Mouse (Mus musculus) heart, embryonic 13.5 days (tissue): ENCODE measurements at regions not wholly inside any gene's neighbourhood (a gene's known extent, or its start where the extent isn't known, plus 50 kb on each side); places are given as distances from the start of the nearest gene placed in this dataset.

Experiments used
- ATAC-seq: fragments of 200-750 bp; cut with Nextera tagmentation; 2 replicates; pipeline ENCODE4 v1.8.0; 2017; ENCODE audit warnings: moderate TSS enrichment; ENCODE audit not compliant: insufficient number of reproducible peaks, low FRiP score, low TSS enrichment; ENCODE audit errors: extremely low read depth
- H3K27ac ChIP-seq: fragments of 300-500 bp; sonication (generic); replicated peaks from 2 replicates; pipeline ENCODE4 v1.5.1; 2015; ENCODE audit warnings: moderate library complexity, mild to moderate bottlenecking, inconsistent platforms
- H3K27me3 ChIP-seq: fragments of 300-500 bp; sonication (generic); replicated peaks from 2 replicates; pipeline ENCODE4 v1.6.1; 2015; ENCODE audit warnings: mild to moderate bottlenecking, inconsistent platforms
- H3K36me3 ChIP-seq: fragments of 300-500 bp; sonication (generic); 2 replicates; pipeline ENCODE4 v1.6.1; 2015; ENCODE audit warnings: mild to moderate bottlenecking, inconsistent platforms
- H3K4me1 ChIP-seq: fragments of 300-500 bp; sonication (generic); 2 replicates; pipeline ENCODE4 v1.6.1; 2015; ENCODE audit warnings: inconsistent platforms
- H3K4me2 ChIP-seq: fragments of 300-500 bp; sonication (generic); 2 replicates; pipeline ENCODE4 v1.6.1; 2015; ENCODE audit warnings: inconsistent platforms, mild to moderate bottlenecking, moderate library complexity
- H3K4me3 ChIP-seq: fragments of 300-500 bp; sonication (generic); 2 replicates; pipeline ENCODE4 v1.5.1; 2015; ENCODE audit warnings: moderate library complexity, mild to moderate bottlenecking, inconsistent platforms
- H3K9ac ChIP-seq: fragments of 300-500 bp; sonication (generic); 2 replicates; pipeline ENCODE4 v1.6.1; 2015; ENCODE audit warnings: inconsistent platforms, mild to moderate bottlenecking, moderate library complexity
- H3K9me3 ChIP-seq: fragments of 300-500 bp; sonication (generic); 2 replicates; pipeline ENCODE4 v1.6.1; 2016; ENCODE audit warnings: inconsistent platforms
- WGBS: fragments of 180-500 bp; shearing (Covaris S2); methylation state at CpG from one replicate; pipeline ENCODE4 v1.1.7; 2015; ENCODE audit warnings: mixed read lengths; 5-methylcytosine and 5-hydroxymethylcytosine counted together

GRCm38 (mm10) chr12:73846672-73847071, 54.5 kb upstream of the Hif1a start:
- WGBS: 39% methylated on average over 10 of the region's 10 CpGs
- Histone ChIP-seq H3K4me3 (peak overlapping the region; percentile 41), H3K36me3 (no peaks in the 10 kb centered on the region), H3K9ac (peak overlapping the region; percentile 20; the same call in 1 of the 2 replicates), H3K4me2 (peak overlapping the region; percentile 57), H3K4me1 (peaks cover 27% of the 10 kb centered on the region), H3K27ac (peak overlapping the region; percentile 25; the same call in 1 of the 2 replicates), H3K27me3 (no peaks in the 10 kb centered on the region), H3K9me3 (no peaks in the 10 kb centered on the region)
- ATAC-seq: no peak

- Histone ChIP-seq H3K9ac (peak overlapping the region; percentile 69), H3K27ac (peak overlapping the region; percentile 25)
These were observed 53.8 kb upstream of the Hif1a start for GRCm38 (mm10) chr12:73847336-73847735.

GRCm38 (mm10) chr12:73850831-73851230, 50.3 kb upstream of the Hif1a start:
- H3K36me3 ChIP-seq: no peaks in the 10 kb centered on the region
- H3K4me2 ChIP-seq: no peak overlapping the region
- peaks cover 23% of the 10 kb centered on the region for H3K4me1 ChIP-seq
- WGBS: 77% methylated on average over 2 of the region's 2 CpGs
- no peak overlapping the region for H3K4me3 ChIP-seq
- ATAC-seq: no peak
- H3K27me3 ChIP-seq: no peaks in the 10 kb centered on the region
- no peak overlapping the region for H3K9ac ChIP-seq
- no peaks in the 10 kb centered on the region for H3K9me3 ChIP-seq
- no peak overlapping the region for H3K27ac ChIP-seq

More at GRCm38 (mm10) chr12:73847336-73847735, 53.8 kb upstream of the Hif1a start:
- Histone ChIP-seq H3K9me3 (no peaks in the 10 kb centered on the region), H3K4me3 (peak overlapping the region; percentile 41), H3K27me3 (no peaks in the 10 kb centered on the region), H3K36me3 (no peaks in the 10 kb centered on the region), H3K4me1 (peaks cover 22% of the 10 kb centered on the region), H3K4me2 (peak overlapping the region; percentile 57)
- WGBS: 49% methylated on average over 10 of the region's 10 CpGs
- no peak for ATAC-seq
